Mouse (Mus musculus): ENCODE measurements around the gene Zfp354c. TPM values are rescaled to one million over a fixed set of nuclear protein-coding genes. Genes with fewer than 3 reads are reported as not detected.

The Zfp354c gene
- total and polyA plus RNA-seq, 3 experiments, result 4.2 to 4.5 TPM; not detected in 1

- TF ChIP-seq KAT2A (conservative IDR thresholded peaks at IDR 0.05; ENCODE audit: low read depth, low read length), result no peak
Observed at GRCm38 (mm10) chr11:50849310-50849709, 21.8 kb upstream of the Zfp354c start (continued).

GRCm38 (mm10) chr11:50848520-50849137, 21.1 kb upstream of the Zfp354c start:
- Histone ChIP-seq H3K27me3 (ENCODE audit: control insufficient read depth in 1 of 2, insufficient read depth in 2 of 2, low read length in 2 of 2) (no peaks in the 10 kb centered on the region), H3K36me3 (ENCODE audit: control insufficient read depth in 1 of 2, insufficient read depth in 2 of 2, low read length in 2 of 2) (no peaks in the 10 kb centered on the region), H3K4me3 (ENCODE audit: control insufficient read depth in 1 of 2, insufficient read depth in 1 of 2, low read depth in 2 of 2, low read length in 2 of 2) (peak overlapping the region; percentile 7 to 48; a peak in 2 of 4 replicates), H3K4me1 (ENCODE audit: control insufficient read depth in 1 of 2, insufficient read depth in 2 of 2, low read length in 2 of 2) (peaks cover 0 to 3% of the 10 kb centered on the region in 2 experiments; a peak in 1 of 4 replicates), H3K79me2 (ENCODE audit: control insufficient read depth, insufficient read depth, low read length, poor library complexity) (no peaks in the 10 kb centered on the region), H3K27ac (ENCODE audit: control insufficient read depth, low read depth, low read length) (no peak overlapping the region), H3K9me3 (replicated peaks; ENCODE audit: insufficient read depth, low read length) (no peaks in the 10 kb centered on the region), H3K9ac (ENCODE audit: control insufficient read depth, low read depth, low read length, poor library complexity, severe bottlenecking) (no peak overlapping the region)
- no peak for TF ChIP-seq USF1 (IDR thresholded peaks at IDR 0.05; ENCODE audit: low read depth, low read length)
- no peak for TF ChIP-seq JUND (IDR thresholded peaks at IDR 0.05; ENCODE audit: low read depth, low read length)
- no peak for TF ChIP-seq HCFC1 (IDR thresholded peaks at IDR 0.05; ENCODE audit: low read depth, low read length)
- no peak for TF ChIP-seq MXI1 (IDR thresholded peaks at IDR 0.05; ENCODE audit: low read depth, low read length)
- no peak for TF ChIP-seq EP300 (IDR thresholded peaks at IDR 0.05; ENCODE audit: low read depth in 1 of 2, low read length in 2 of 2)
- peak; percentile 68 for TF ChIP-seq ETS1 (IDR thresholded peaks at IDR 0.05; ENCODE audit: low read depth, low read length)
- no peak for TF ChIP-seq POLR2AphosphoS5 (IDR thresholded peaks at IDR 0.05; ENCODE audit: borderline replicate concordance, low read depth, low read length)
- TF ChIP-seq MAZ (IDR thresholded peaks at IDR 0.05; ENCODE audit: low read depth, low read length), result no peak
- DNase-seq (ENCODE audit: low read depth, low spot score), result peak; percentile 47

GRCm38 (mm10) chr11:50847047-50847446, 19.5 kb upstream of the Zfp354c start:
- H3K4me1 ChIP-seq (ENCODE audit: control insufficient read depth in 1 of 2, insufficient read depth in 2 of 2, low read length in 2 of 2), result peaks cover 0 to 3% of the 10 kb centered on the region in 2 experiments; a peak in 1 of 4 replicates

More at GRCm38 (mm10) chr11:50847047-50847446, 19.5 kb upstream of the Zfp354c start:
- H3K4me3 ChIP-seq (ENCODE audit: control insufficient read depth in 1 of 2, insufficient read depth in 1 of 2, low read depth in 2 of 2, low read length in 2 of 2), result no peak overlapping the region
- DNase-seq (ENCODE audit: low read depth, low spot score), result peak; percentile 17
- H3K27ac ChIP-seq (ENCODE audit: control insufficient read depth, low read depth, low read length), result no peak overlapping the region
- TF ChIP-seq RAD21 (IDR thresholded peaks at IDR 0.05; ENCODE audit: low read depth, low read length) (no peak), CTCF (IDR thresholded peaks at IDR 0.05 in 2 of 3, conservative IDR thresholded peaks at IDR 0.05 in 1 of 3; ENCODE audit: control insufficient read depth in 1 of 3, insufficient read depth in 1 of 3, low read depth in 2 of 3, low read length in 3 of 3, poor library complexity in 1 of 3, severe bottlenecking in 1 of 3) (peak; percentile 26 to 33 (median 28); a peak in 5 of 6 replicates), KAT2A (conservative IDR thresholded peaks at IDR 0.05; ENCODE audit: low read depth, low read length) (no peak), ELF1 (IDR thresholded peaks at IDR 0.05; ENCODE audit: low read depth, low read length) (no peak), POLR2AphosphoS2 (IDR thresholded peaks at IDR 0.05; ENCODE audit: low read length) (no peak), ETS1 (IDR thresholded peaks at IDR 0.05; ENCODE audit: low read depth, low read length) (no peak), ZNF384 (IDR thresholded peaks at IDR 0.05; ENCODE audit: low read depth, low read length) (no peak), ZKSCAN1 (IDR thresholded peaks at IDR 0.05; ENCODE audit: low read depth, low read length) (no peak)
- H3K79me2 ChIP-seq (ENCODE audit: control insufficient read depth, insufficient read depth, low read length, poor library complexity), result no peaks in the 10 kb centered on the region
- H3K9ac ChIP-seq (ENCODE audit: control insufficient read depth, low read depth, low read length, poor library complexity, severe bottlenecking), result no peak overlapping the region
- no peaks in the 10 kb centered on the region for H3K36me3 ChIP-seq (ENCODE audit: control insufficient read depth in 1 of 2, insufficient read depth in 2 of 2, low read length in 2 of 2)
- H3K9me3 ChIP-seq (replicated peaks; ENCODE audit: insufficient read depth, low read length), result no peaks in the 10 kb centered on the region
- H3K27me3 ChIP-seq (ENCODE audit: control insufficient read depth in 1 of 2, insufficient read depth in 2 of 2, low read length in 2 of 2), result peaks cover 0 to 3% of the 10 kb centered on the region in 2 experiments; a peak in 1 of 4 replicates

Measured in MEL (cell line).